Mouse (Mus musculus) MEL (cell line): ENCODE data around the gene Hoxd11. TPM values are rescaled to one million over a fixed set of nuclear protein-coding genes. Genes with fewer than 3 reads are reported as not detected.

ENCODE experiments used
- DNase-seq: peaks from one replicate; pipeline ENCODE4 v3.0.0; 2011; ENCODE audit warnings: low read depth, low spot score
- H3K27ac ChIP-seq: 2 replicates; pipeline ENCODE4 v1.5.1; 2012; ENCODE audit warnings: low read depth, mild to moderate bottlenecking, control low read depth, low read length, moderate library complexity; ENCODE audit not compliant: control insufficient read depth
- H3K27me3 ChIP-seq, 2 experiments: fragments of 150-350 bp in 1 of 2; sonication (generic) in 1 of 2; 2 replicates each; pipeline ENCODE4 v1.6.1; 2012; ENCODE audit warnings: low read length in 2 of 2, mild to moderate bottlenecking in 2 of 2, improper control_type of control experiment in 1 of 2, moderate library complexity in 1 of 2; ENCODE audit not compliant: insufficient read depth in 2 of 2, control insufficient read depth in 1 of 2
- H3K36me3 ChIP-seq, 2 experiments: 2 replicates each; pipeline ENCODE4 v1.6.1; 2012 to 2014; ENCODE audit warnings: low read length in 2 of 2, improper control_type of control experiment in 1 of 2, inconsistent platforms in 1 of 2, mild to moderate bottlenecking in 1 of 2; ENCODE audit not compliant: insufficient read depth in 2 of 2, control insufficient read depth in 1 of 2
- H3K4me1 ChIP-seq, 2 experiments: fragments of 150-350 bp in 1 of 2; sonication (generic) in 1 of 2; 2 replicates each; pipeline ENCODE4 v1.6.1; 2012; ENCODE audit warnings: low read length in 2 of 2, improper control_type of control experiment in 1 of 2, mild to moderate bottlenecking in 1 of 2; ENCODE audit not compliant: insufficient read depth in 2 of 2, control insufficient read depth in 1 of 2
- H3K4me3 ChIP-seq, 2 experiments: fragments of 150-350 bp in 1 of 2; sonication (generic) in 1 of 2; 2 replicates each; pipeline ENCODE4 v1.5.1; 2012; ENCODE audit warnings: low read depth in 2 of 2, low read length in 2 of 2, mild to moderate bottlenecking in 2 of 2, moderate library complexity in 2 of 2, control low read depth in 1 of 2, improper control_type of control experiment in 1 of 2; ENCODE audit not compliant: control insufficient read depth in 1 of 2, insufficient read depth in 1 of 2
- H3K79me2 ChIP-seq: 2 replicates; pipeline ENCODE4 v1.6.1; 2012; ENCODE audit warnings: mild to moderate bottlenecking, low read length, moderate library complexity; ENCODE audit not compliant: control insufficient read depth, poor library complexity, insufficient read depth
- H3K9ac ChIP-seq: 2 replicates; pipeline ENCODE4 v1.6.1; 2012; ENCODE audit warnings: low read depth, mild to moderate bottlenecking, control low read depth, low read length, moderate library complexity; ENCODE audit not compliant: control insufficient read depth, poor library complexity, severe bottlenecking
- H3K9me3 ChIP-seq: fragments of 150-350 bp; sonication (generic); replicated peaks from 2 replicates; pipeline ENCODE4 v1.6.1; 2012; ENCODE audit warnings: mild to moderate bottlenecking, low read length, improper control_type of control experiment, moderate library complexity; ENCODE audit not compliant: insufficient read depth
- BHLHE40 ChIP-seq: IDR thresholded peaks from 2 replicates; pipeline ENCODE4 v1.6.1; 2012; ENCODE audit warnings: low read depth, mild to moderate bottlenecking, inconsistent platforms, low read length, improper control_type of control experiment, borderline replicate concordance
- CTCF ChIP-seq, 3 experiments: IDR thresholded peaks in 2 of 3; conservative IDR thresholded peaks in 1 of 3; 2 replicates each; pipeline ENCODE4 v1.5.1; 2011 to 2012; ENCODE audit warnings: low read length in 3 of 3, low read depth in 2 of 3, mild to moderate bottlenecking in 2 of 3, improper control_type of control experiment in 1 of 3, inconsistent platforms in 1 of 3, mixed read lengths in 1 of 3, moderate library complexity in 1 of 3; ENCODE audit not compliant: control insufficient read depth in 1 of 3, insufficient read depth in 1 of 3, poor library complexity in 1 of 3, severe bottlenecking in 1 of 3
- ELF1 ChIP-seq: IDR thresholded peaks from 2 replicates; pipeline ENCODE4 v1.6.1; 2014; ENCODE audit warnings: low read depth, mild to moderate bottlenecking, inconsistent platforms, low read length, improper control_type of control experiment, moderate library complexity
- EP300 ChIP-seq, 2 experiments: IDR thresholded peaks; 2 replicates each; pipeline ENCODE4 v1.6.1; 2011; ENCODE audit warnings: improper control_type of control experiment in 2 of 2, low read length in 2 of 2, low read depth in 1 of 2, mild to moderate bottlenecking in 1 of 2
- ETS1 ChIP-seq: IDR thresholded peaks from 2 replicates; pipeline ENCODE4 v1.6.1; 2012; ENCODE audit warnings: low read depth, mild to moderate bottlenecking, inconsistent platforms, low read length, improper control_type of control experiment, moderate library complexity
- GABPA ChIP-seq: IDR thresholded peaks from 2 replicates; pipeline ENCODE4 v1.6.1; 2012; ENCODE audit warnings: low read depth, mild to moderate bottlenecking, inconsistent platforms, low read length, improper control_type of control experiment, moderate library complexity
- GATA1 ChIP-seq: IDR thresholded peaks from 2 replicates; pipeline ENCODE4 v1.6.1; 2011; ENCODE audit warnings: low read depth, low read length, improper control_type of control experiment
- HCFC1 ChIP-seq: IDR thresholded peaks from 2 replicates; pipeline ENCODE4 v1.6.1; 2012; ENCODE audit warnings: low read depth, mild to moderate bottlenecking, inconsistent platforms, low read length, improper control_type of control experiment, moderate library complexity
- JUND ChIP-seq: IDR thresholded peaks from 2 replicates; pipeline ENCODE4 v1.6.1; 2011; ENCODE audit warnings: low read depth, mild to moderate bottlenecking, improper control_type of control experiment, low read length
- MAFK ChIP-seq: IDR thresholded peaks from 2 replicates; pipeline ENCODE4 v1.6.1; 2011; ENCODE audit warnings: low read depth, mild to moderate bottlenecking, low read length, improper control_type of control experiment, borderline replicate concordance
- MAZ ChIP-seq: IDR thresholded peaks from 2 replicates; pipeline ENCODE4 v1.6.1; 2012; ENCODE audit warnings: low read depth, mild to moderate bottlenecking, inconsistent platforms, low read length, improper control_type of control experiment
- MEF2A ChIP-seq: IDR thresholded peaks from 2 replicates; pipeline ENCODE4 v1.6.1; 2014; ENCODE audit warnings: low read depth, mild to moderate bottlenecking, inconsistent platforms, low read length, improper control_type of control experiment; ENCODE audit not compliant: poor library complexity, insufficient replicate concordance, severe bottlenecking; ENCODE audit errors: extremely low read depth
- MYB ChIP-seq: IDR thresholded peaks from 2 replicates; pipeline ENCODE4 v1.6.1; 2011; ENCODE audit warnings: mild to moderate bottlenecking, low read depth, low read length, improper control_type of control experiment
- NELFE ChIP-seq: IDR thresholded peaks from 2 replicates; pipeline ENCODE4 v1.6.1; 2011; ENCODE audit warnings: low read depth, low read length, improper control_type of control experiment
- POLR2A ChIP-seq, 2 experiments: IDR thresholded peaks; 2 replicates each; pipeline ENCODE4 v1.6.1; 2011 to 2012; ENCODE audit warnings: low read length in 2 of 2, mild to moderate bottlenecking in 2 of 2, control low read depth in 1 of 2, improper control_type of control experiment in 1 of 2, low read depth in 1 of 2, moderate library complexity in 1 of 2; ENCODE audit not compliant: control insufficient read depth in 1 of 2, insufficient read depth in 1 of 2, poor library complexity in 1 of 2
- POLR2AphosphoS5 ChIP-seq: IDR thresholded peaks from 2 replicates; pipeline ENCODE4 v1.6.1; 2012; ENCODE audit warnings: low read depth, borderline replicate concordance, mild to moderate bottlenecking, inconsistent platforms, low read length, moderate library complexity, mixed read lengths
- RAD21 ChIP-seq: IDR thresholded peaks from 2 replicates; pipeline ENCODE4 v1.6.1; 2011; ENCODE audit warnings: mild to moderate bottlenecking, low read depth, low read length, improper control_type of control experiment
- RCOR1 ChIP-seq: IDR thresholded peaks from 2 replicates; pipeline ENCODE4 v1.6.1; 2012; ENCODE audit warnings: low read depth, mild to moderate bottlenecking, inconsistent platforms, low read length, improper control_type of control experiment
- SMC3 ChIP-seq: IDR thresholded peaks from 2 replicates; pipeline ENCODE4 v1.6.1; 2011; ENCODE audit warnings: low read depth, low read length, improper control_type of control experiment
- TBP ChIP-seq: IDR thresholded peaks from 2 replicates; pipeline ENCODE4 v1.8.0; 2011; ENCODE audit warnings: low read depth, low read length, improper control_type of control experiment
- TCF12 ChIP-seq: IDR thresholded peaks from 2 replicates; pipeline ENCODE4 v1.6.1; 2014; ENCODE audit warnings: low read depth, mild to moderate bottlenecking, inconsistent platforms, low read length, improper control_type of control experiment, moderate library complexity
- ZC3H11A ChIP-seq: IDR thresholded peaks from 2 replicates; pipeline ENCODE4 v1.6.1; 2012; ENCODE audit warnings: low read depth, mild to moderate bottlenecking, inconsistent platforms, low read length, improper control_type of control experiment
- ZKSCAN1 ChIP-seq: IDR thresholded peaks from 2 replicates; pipeline ENCODE4 v1.6.1; 2012; ENCODE audit warnings: low read depth, mild to moderate bottlenecking, inconsistent platforms, low read length, improper control_type of control experiment, moderate library complexity
- ZNF384 ChIP-seq: IDR thresholded peaks from 2 replicates; pipeline ENCODE4 v1.6.1; 2012; ENCODE audit warnings: low read depth, mild to moderate bottlenecking, inconsistent platforms, low read length, improper control_type of control experiment
- polyA plus RNA-seq, 2 experiments: library from polyadenylated mRNA; stranded (reverse) in 1 of 2; unstranded in 1 of 2; fragments of >175 nt in 1 of 2; fragments of >200 nt in 1 of 2; gene quantifications; 2 replicates each; pipeline versions ENCODE4 v1.2.1 to v1.2.4; 2012; ENCODE audit warnings: low replicate concordance in 2 of 2, low read depth in 1 of 2; ENCODE audit not compliant: insufficient read length in 2 of 2, insufficient read depth in 1 of 2, missing spikeins in 1 of 2
- total RNA-seq: library from RNA; depleted of rRNA; stranded (reverse); fragments of 300-350 nt; gene quantifications from 2 replicates; pipeline ENCODE4 v1.2.3, GENCODE M21; 2012

Hoxd11 gene
- total and polyA plus RNA-seq, 3 experiments: not detected

DNA sequence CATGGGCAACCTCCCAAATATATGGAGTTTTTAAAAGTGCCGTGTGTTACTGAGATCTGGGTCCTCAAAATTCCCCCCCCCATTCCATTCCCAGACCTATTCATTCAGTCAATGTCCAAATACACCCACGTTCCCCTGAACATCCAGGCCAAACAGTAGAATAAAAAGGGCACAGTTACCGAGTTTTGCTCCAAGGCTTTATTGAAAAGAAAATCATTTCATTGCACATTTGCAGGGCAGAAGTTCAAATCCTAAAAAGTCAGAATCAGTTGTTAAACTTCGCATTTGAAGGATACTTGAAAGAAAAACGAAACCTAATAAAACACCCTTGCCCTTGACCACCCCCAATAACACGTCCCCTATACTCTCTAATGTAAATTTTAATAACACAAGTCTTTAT lies 23.5 kb downstream of the Hoxd11 start:
- peaks cover 0 to 2% of the 10 kb centered on the region in 2 experiments; a peak in 1 of 4 replicates for H3K36me3 ChIP-seq
- H3K9me3 ChIP-seq: no peaks in the 10 kb centered on the region
- H3K27me3 ChIP-seq: no peaks in the 10 kb centered on the region
- no peak for DNase-seq
- TF ChIP-seq NELFE (no peak), CTCF (IDR thresholded peaks at IDR 0.05 in 2 of 3, conservative IDR thresholded peaks at IDR 0.05 in 1 of 3; ENCODE audit: control insufficient read depth in 1 of 3, insufficient read depth in 1 of 3, low read depth in 2 of 3, low read length in 3 of 3, poor library complexity in 1 of 3, severe bottlenecking in 1 of 3) (no peak), ZC3H11A (no peak), SMC3 (no peak), HCFC1 (no peak), GATA1 (no peak)
- no peak overlapping the region for H3K9ac ChIP-seq
- no peak overlapping the region for H3K27ac ChIP-seq
- peaks cover 6% of the 10 kb centered on the region; the same call in 1 of the 2 replicates for H3K79me2 ChIP-seq
- H3K4me3 ChIP-seq: no peak overlapping the region
- no peaks in the 10 kb centered on the region; a peak in 2 of 4 replicates for H3K4me1 ChIP-seq

GRCm38 (mm10) chr2:74703317-74703716 lies 24.0 kb downstream of the Hoxd11 start:
- no peaks in the 10 kb centered on the region for H3K9me3 ChIP-seq
- no peaks in the 10 kb centered on the region for H3K27me3 ChIP-seq
- no peak for DNase-seq
- no peak for TF ChIP-seq RCOR1
- TF ChIP-seq GABPA: no peak
- TF ChIP-seq MYB: no peak
- TF ChIP-seq GATA1: no peak
- TF ChIP-seq ELF1: no peak
- no peak for TF ChIP-seq ETS1
- no peak for TF ChIP-seq TBP
- no peak for TF ChIP-seq ZNF384
- TF ChIP-seq MAFK: no peak
- TF ChIP-seq, all 39 proteins: peak for 0
- H3K36me3 ChIP-seq: peaks cover 0 to 2% of the 10 kb centered on the region in 2 experiments; a peak in 1 of 4 replicates
- H3K79me2 ChIP-seq: peaks cover 6% of the 10 kb centered on the region; the same call in 1 of the 2 replicates
- no peaks in the 10 kb centered on the region; a peak in 2 of 4 replicates for H3K4me1 ChIP-seq
- no peak overlapping the region for H3K27ac ChIP-seq
- H3K9ac ChIP-seq: no peak overlapping the region
- H3K4me3 ChIP-seq: no peak overlapping the region

GRCm38 (mm10) chr2:74703720-74704392 lies 24.5 kb downstream of the Hoxd11 start:
- no peaks in the 10 kb centered on the region for H3K27me3 ChIP-seq
- H3K4me1 ChIP-seq: no peaks in the 10 kb centered on the region; a peak in 2 of 4 replicates
- no peak overlapping the region for H3K9ac ChIP-seq
- H3K4me3 ChIP-seq: no peak overlapping the region
- peaks cover 0 to 2% of the 10 kb centered on the region in 2 experiments; a peak in 1 of 4 replicates for H3K36me3 ChIP-seq
- DNase-seq: no peak
- H3K79me2 ChIP-seq: peaks cover 6% of the 10 kb centered on the region; the same call in 1 of the 2 replicates
- H3K9me3 ChIP-seq: no peaks in the 10 kb centered on the region
- no peak overlapping the region for H3K27ac ChIP-seq
- TF ChIP-seq ELF1 (no peak), GABPA (no peak), JUND (no peak), TCF12 (no peak), MAZ (no peak), ETS1 (no peak), HCFC1 (no peak), BHLHE40 (no peak), POLR2A (IDR thresholded peaks at IDR 0.05; ENCODE audit: control insufficient read depth in 1 of 2, insufficient read depth in 1 of 2, low read depth in 1 of 2, low read length in 2 of 2, poor library complexity in 1 of 2) (no peak), POLR2AphosphoS5 (no peak), RAD21 (no peak), MEF2A (no peak), ZKSCAN1 (no peak), RCOR1 (no peak), EP300 (IDR thresholded peaks at IDR 0.05; ENCODE audit: low read depth in 1 of 2, low read length in 2 of 2) (no peak), CTCF (IDR thresholded peaks at IDR 0.05 in 2 of 3, conservative IDR thresholded peaks at IDR 0.05 in 1 of 3; ENCODE audit: control insufficient read depth in 1 of 3, insufficient read depth in 1 of 3, low read depth in 2 of 3, low read length in 3 of 3, poor library complexity in 1 of 3, severe bottlenecking in 1 of 3) (no peak), ZC3H11A (no peak)
